Mouse (Mus musculus): ENCODE data around the gene Olfr691. TPM values are rescaled to one million over a fixed set of nuclear protein-coding genes. Genes with fewer than 3 reads are reported as not detected.

Gene Olfr691
- total and polyA plus RNA-seq, 3 experiments = not detected

GRCm38 (mm10) chr7:105380329-105380728, 38.3 kb upstream of the Olfr691 start (continued):
- TF ChIP-seq JUND (IDR thresholded peaks at IDR 0.05; ENCODE audit: low read depth, low read length) (no peak), USF1 (IDR thresholded peaks at IDR 0.05; ENCODE audit: low read depth, low read length) (no peak), MYB (IDR thresholded peaks at IDR 0.05; ENCODE audit: low read depth, low read length) (no peak)

- Histone ChIP-seq H3K27ac (ENCODE audit: control insufficient read depth, low read depth, low read length) (no peak within 1 kb of the TSS), H3K27me3 (ENCODE audit: control insufficient read depth in 1 of 2, insufficient read depth in 2 of 2, low read length in 2 of 2) (no peaks in the 10 kb centered on the region), H3K79me2 (ENCODE audit: control insufficient read depth, insufficient read depth, low read length, poor library complexity) (no peaks in the 10 kb centered on the region), H3K9ac (ENCODE audit: control insufficient read depth, low read depth, low read length, poor library complexity, severe bottlenecking) (no peak within 1 kb of the TSS), H3K4me1 (ENCODE audit: control insufficient read depth in 1 of 2, insufficient read depth in 2 of 2, low read length in 2 of 2) (peaks cover 6 to 7% of the 10 kb centered on the region in 2 experiments), H3K9me3 (replicated peaks; ENCODE audit: insufficient read depth, low read length) (no peaks in the 10 kb centered on the region), H3K36me3 (ENCODE audit: control insufficient read depth in 1 of 2, insufficient read depth in 2 of 2, low read length in 2 of 2) (peaks cover 0 to 13% of the 10 kb centered on the region in 2 experiments; a peak in 2 of 4 replicates), H3K4me3 (ENCODE audit: control insufficient read depth in 1 of 2, insufficient read depth in 1 of 2, low read depth in 2 of 2, low read length in 2 of 2) (no peak within 1 kb of the TSS)
- TF ChIP-seq NELFE (IDR thresholded peaks at IDR 0.05; ENCODE audit: low read depth, low read length) = no peak
- no peak for DNase-seq (ENCODE audit: low read depth, low spot score)
Observed at GRCm38 (mm10) chr7:105374866-105375265, 32.8 kb upstream of the Olfr691 start, which contains the start of gene Gm5901. Gm5901 (plus strand) TSS chr7:105375038.

DNA sequence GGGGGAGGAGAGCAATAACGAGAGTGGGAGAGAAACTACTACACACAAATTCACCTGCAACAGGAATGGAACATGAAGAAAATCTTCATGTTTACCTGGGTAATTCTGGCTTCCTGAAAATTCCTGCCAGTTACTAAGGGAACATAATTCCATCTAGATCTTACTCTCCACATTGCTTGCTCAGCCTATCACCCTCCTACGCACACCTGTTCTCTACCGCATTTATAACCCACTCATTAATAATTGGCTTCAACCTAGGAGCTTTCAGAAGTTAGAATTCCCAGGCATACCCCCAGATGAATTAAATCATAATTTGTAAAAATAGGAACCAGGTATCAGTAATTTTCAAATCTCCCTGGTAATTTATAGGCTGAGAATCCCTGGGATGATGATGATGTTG, 31.9 kb upstream of the Olfr691 start:
- H3K27me3 ChIP-seq (ENCODE audit: control insufficient read depth in 1 of 2, insufficient read depth in 2 of 2, low read length in 2 of 2) = no peaks in the 10 kb centered on the region
- H3K4me3 ChIP-seq (ENCODE audit: control insufficient read depth in 1 of 2, insufficient read depth in 1 of 2, low read depth in 2 of 2, low read length in 2 of 2) = no peak overlapping the region
- no peak overlapping the region for H3K9ac ChIP-seq (ENCODE audit: control insufficient read depth, low read depth, low read length, poor library complexity, severe bottlenecking)
- no peaks in the 10 kb centered on the region for H3K79me2 ChIP-seq (ENCODE audit: control insufficient read depth, insufficient read depth, low read length, poor library complexity)
- no peak for TF ChIP-seq MYC (IDR thresholded peaks at IDR 0.05; ENCODE audit: low read depth, low read length)
- no peak for TF ChIP-seq ZMIZ1 (IDR thresholded peaks at IDR 0.05; ENCODE audit: low read depth, low read length)
- TF ChIP-seq UBTF (IDR thresholded peaks at IDR 0.05; ENCODE audit: borderline replicate concordance, insufficient read depth, low read depth, low read length) = no peak
- TF ChIP-seq RCOR1 (IDR thresholded peaks at IDR 0.05; ENCODE audit: low read depth, low read length) = no peak
- no peak for TF ChIP-seq EP300 (IDR thresholded peaks at IDR 0.05; ENCODE audit: low read depth in 1 of 2, low read length in 2 of 2)
- TF ChIP-seq MYB (IDR thresholded peaks at IDR 0.05; ENCODE audit: low read depth, low read length) = no peak
- TF ChIP-seq USF1 (IDR thresholded peaks at IDR 0.05; ENCODE audit: low read depth, low read length) = no peak
- TF ChIP-seq NRF1 (IDR thresholded peaks at IDR 0.05; ENCODE audit: insufficient read depth, low read depth, low read length, poor library complexity, severe bottlenecking) = no peak
- TF ChIP-seq NELFE (IDR thresholded peaks at IDR 0.05; ENCODE audit: low read depth, low read length) = no peak
- TF ChIP-seq JUND (IDR thresholded peaks at IDR 0.05; ENCODE audit: low read depth, low read length) = no peak
- TF ChIP-seq CTCF (IDR thresholded peaks at IDR 0.05 in 2 of 3, conservative IDR thresholded peaks at IDR 0.05 in 1 of 3; ENCODE audit: control insufficient read depth in 1 of 3, insufficient read depth in 1 of 3, low read depth in 2 of 3, low read length in 3 of 3, poor library complexity in 1 of 3, severe bottlenecking in 1 of 3) = no peak
- TF ChIP-seq GABPA (IDR thresholded peaks at IDR 0.05; ENCODE audit: low read depth, low read length) = no peak
- no peak for TF ChIP-seq TBP (IDR thresholded peaks at IDR 0.05; ENCODE audit: low read depth, low read length)
- no peak for TF ChIP-seq MAFK (IDR thresholded peaks at IDR 0.05; ENCODE audit: borderline replicate concordance, low read depth, low read length)
- peaks cover 0 to 13% of the 10 kb centered on the region in 2 experiments; a peak in 2 of 4 replicates for H3K36me3 ChIP-seq (ENCODE audit: control insufficient read depth in 1 of 2, insufficient read depth in 2 of 2, low read length in 2 of 2)
- no peak overlapping the region for H3K27ac ChIP-seq (ENCODE audit: control insufficient read depth, low read depth, low read length)
- DNase-seq (ENCODE audit: low read depth, low spot score) = no peak
- no peaks in the 10 kb centered on the region for H3K9me3 ChIP-seq (replicated peaks; ENCODE audit: insufficient read depth, low read length)
- peaks cover 6 to 7% of the 10 kb centered on the region in 2 experiments for H3K4me1 ChIP-seq (ENCODE audit: control insufficient read depth in 1 of 2, insufficient read depth in 2 of 2, low read length in 2 of 2)

Data from MEL (cell line).